Mouse (Mus musculus) CH12.LX (cell line): ENCODE measurements around the gene Gm20532.

Experiments
- CHD2 ChIP-seq: IDR thresholded peaks from 2 replicates; pipeline ENCODE4 v1.6.1; 2011; ENCODE audit warnings: low read length, improper control_type of control experiment
- CTCF ChIP-seq, 2 experiments: IDR thresholded peaks in 1 of 2; conservative IDR thresholded peaks in 1 of 2; 2 replicates each; pipeline ENCODE4 v1.5.1; 2011 to 2012; ENCODE audit warnings: low read depth in 2 of 2, low read length in 2 of 2, improper control_type of control experiment in 1 of 2, inconsistent platforms in 1 of 2, mild to moderate bottlenecking in 1 of 2, moderate library complexity in 1 of 2
- EP300 ChIP-seq: IDR thresholded peaks from 2 replicates; pipeline ENCODE4 v1.6.1; 2011; ENCODE audit warnings: low read length, improper control_type of control experiment
- HCFC1 ChIP-seq: IDR thresholded peaks from 2 replicates; pipeline ENCODE4 v1.6.1; 2012; ENCODE audit warnings: low read depth, mild to moderate bottlenecking, inconsistent platforms, low read length, improper control_type of control experiment
- MAFK ChIP-seq: IDR thresholded peaks from 2 replicates; pipeline ENCODE4 v1.6.1; 2011; ENCODE audit warnings: low read length, improper control_type of control experiment; ENCODE audit not compliant: insufficient replicate concordance
- POLR2A ChIP-seq: IDR thresholded peaks from 2 replicates; pipeline ENCODE4 v1.6.1; 2011; ENCODE audit warnings: low read depth, mild to moderate bottlenecking, improper control_type of control experiment, low read length
- POLR2AphosphoS2 ChIP-seq: IDR thresholded peaks from 2 replicates; pipeline ENCODE4 v1.6.1; 2011; ENCODE audit warnings: low read depth, low read length, improper control_type of control experiment
- ZKSCAN1 ChIP-seq: IDR thresholded peaks from 2 replicates; pipeline ENCODE4 v1.6.1; 2012; ENCODE audit warnings: low read depth, inconsistent platforms, low read length, improper control_type of control experiment, borderline replicate concordance
- ZNF384 ChIP-seq: IDR thresholded peaks from 2 replicates; pipeline ENCODE4 v1.6.1; 2012; ENCODE audit warnings: low read depth, low read length, improper control_type of control experiment, inconsistent platforms

- TF ChIP-seq POLR2AphosphoS2 (no peak), EP300 (no peak), CTCF (conservative IDR thresholded peaks at IDR 0.05 in 1 of 2, IDR thresholded peaks at IDR 0.05 in 1 of 2; ENCODE audit: low read depth in 2 of 2, low read length in 2 of 2) (no peak), ZNF384 (no peak), MAFK (no peak), CHD2 (no peak), POLR2A (no peak), ZKSCAN1 (no peak), HCFC1 (no peak)
Measured at GRCm38 (mm10) chr2:26543768-26544167, 42.7 kb upstream of the Gm20532 start.
